Mouse (Mus musculus): ENCODE data around the gene Exosc5.

Exosc5 gene

DNA sequence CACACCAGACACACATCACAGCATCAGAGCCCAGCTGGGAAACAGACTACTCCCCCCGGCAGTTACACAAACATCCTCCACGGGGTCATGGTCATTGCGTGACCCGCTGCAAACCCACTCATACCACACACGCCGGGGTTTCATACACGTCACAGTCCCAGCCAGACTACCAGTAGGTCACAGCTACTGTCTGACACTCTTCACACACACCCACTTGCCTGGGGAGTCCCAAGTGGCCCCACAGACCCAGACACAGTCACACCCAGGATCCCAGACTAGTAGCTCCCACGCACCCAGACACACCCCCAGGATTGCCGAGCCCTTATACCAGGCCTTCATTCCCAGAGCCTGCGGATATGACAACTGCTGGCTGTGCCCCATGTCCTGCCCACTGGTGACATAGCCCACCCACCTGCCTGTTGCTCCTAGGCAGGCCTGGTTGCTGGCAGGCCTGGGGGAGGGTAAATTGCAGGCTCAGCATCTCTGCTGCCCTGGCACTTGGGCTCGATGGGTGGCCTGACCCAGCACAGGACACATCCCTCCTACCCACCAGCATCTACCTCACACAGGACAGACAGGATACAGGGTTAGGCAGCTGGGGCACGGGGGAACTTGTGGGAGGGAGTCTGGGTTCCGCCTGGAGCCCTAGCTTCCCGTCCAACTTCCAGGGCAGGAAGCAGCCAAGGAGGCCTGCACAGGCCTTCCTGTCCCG lies 48.8 kb downstream of the Exosc5 start:
- DNase-seq (ENCODE audit: low spot score) = peak; percentile 15

GRCm38 (mm10) chr7:25709961-25710360 lies 51.0 kb downstream of the Exosc5 start:
- no peak for DNase-seq (ENCODE audit: low spot score)

- DNase-seq (ENCODE audit: low spot score) = no peak
These were observed 51.7 kb downstream of the Exosc5 start for GRCm38 (mm10) chr7:25710519-25711130.

- DNase-seq (ENCODE audit: low spot score) = no peak
These were observed 52.2 kb downstream of the Exosc5 start for GRCm38 (mm10) chr7:25711165-25711564.

GRCm38 (mm10) chr7:25711731-25712197 lies 52.8 kb downstream of the Exosc5 start:
- DNase-seq (ENCODE audit: low spot score) = no peak

DNA sequence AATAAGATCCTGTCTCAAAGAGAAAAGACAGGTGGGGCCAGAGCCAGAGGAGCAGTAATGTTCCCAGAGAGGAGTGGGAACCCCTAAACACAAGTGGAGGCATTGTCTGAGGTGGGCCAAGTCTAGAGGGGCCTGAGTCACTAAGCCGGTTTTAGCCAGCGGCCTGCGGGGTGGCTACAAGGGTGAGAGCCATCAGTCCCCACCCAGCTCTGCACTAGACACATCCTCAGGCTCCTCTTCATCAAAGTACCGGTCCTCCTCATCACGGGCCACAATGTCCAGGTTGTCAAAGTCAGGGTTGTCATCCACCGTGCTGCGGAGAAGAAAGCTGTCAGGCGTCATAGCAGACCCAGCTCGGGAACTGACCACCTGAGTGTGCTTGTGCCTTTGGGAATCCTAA lies 53.8 kb downstream of the Exosc5 start:
- no peak for DNase-seq (ENCODE audit: low spot score)

- no peak for DNase-seq (ENCODE audit: low spot score)
These were observed 55.6 kb downstream of the Exosc5 start for GRCm38 (mm10) chr7:25714581-25714980.

DNA sequence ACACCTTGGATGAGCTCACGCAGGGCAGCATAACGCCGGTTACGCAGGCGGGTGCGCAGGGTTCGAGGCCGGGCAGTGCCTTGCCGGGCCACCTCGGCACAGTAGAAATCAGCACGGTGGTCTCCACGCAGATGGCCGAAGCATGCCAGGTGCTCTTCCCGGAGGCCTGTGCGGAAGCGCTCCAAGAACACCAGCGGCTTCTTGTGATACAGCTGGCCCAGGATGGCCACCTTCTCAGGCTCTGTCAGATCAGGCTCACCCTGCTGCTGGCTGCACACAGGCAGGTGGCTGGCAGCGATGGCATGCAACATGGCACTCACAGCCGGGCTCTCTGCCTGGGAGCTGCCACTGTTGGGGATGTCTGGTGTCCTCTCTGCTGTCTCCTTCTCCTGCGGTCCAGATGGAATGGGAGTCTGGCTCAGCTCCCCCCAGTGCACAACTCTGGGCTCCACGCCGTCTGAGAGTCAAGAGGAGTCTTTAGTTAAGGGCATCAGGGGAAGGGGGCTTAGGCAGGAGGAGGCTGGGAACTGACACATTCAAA lies 56.8 kb downstream of the Exosc5 start:
- no peak for DNase-seq (ENCODE audit: low spot score)

- no peak for DNase-seq (ENCODE audit: low spot score)
These were observed 58.5 kb downstream of the Exosc5 start for GRCm38 (mm10) chr7:25717478-25717877.

DNA sequence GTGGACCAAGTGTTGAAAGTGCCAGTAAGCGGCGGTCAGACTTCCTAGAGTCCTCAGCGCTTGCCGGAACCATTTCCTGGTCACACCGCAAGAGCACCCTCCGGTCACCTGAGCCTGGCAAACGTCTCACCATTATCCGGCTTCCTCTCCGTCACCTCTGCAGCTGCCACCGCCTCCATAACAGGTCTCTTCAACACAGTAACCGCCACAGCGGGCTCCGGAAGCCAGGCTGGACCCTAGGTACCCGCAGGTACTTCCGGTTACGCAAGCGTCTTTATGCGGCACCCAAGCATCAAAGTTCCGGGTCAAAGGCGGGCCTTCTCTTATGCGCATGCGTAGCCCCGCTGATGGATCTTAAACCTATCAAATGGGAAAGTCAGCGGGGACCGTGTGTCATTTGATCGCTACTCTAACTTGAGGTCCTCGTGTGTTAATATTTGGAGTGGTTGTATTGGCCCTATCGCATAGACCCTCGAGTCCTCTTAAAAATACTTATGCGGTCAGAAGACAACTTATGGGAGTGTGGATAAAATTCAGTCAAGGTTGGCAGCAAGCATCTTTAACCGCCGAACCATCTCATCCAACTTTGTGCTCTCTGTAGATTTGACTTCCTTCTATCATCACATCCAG lies 59.9 kb downstream of the Exosc5 start, which contains the start of gene Ccdc97:
Ccdc97 (minus strand) TSS at position 301 of the 630 bp plus-strand sequence.
- DNase-seq (ENCODE audit: low spot score) = peak; percentile 93

GRCm38 (mm10) chr7:25719761-25720610 lies 61.0 kb downstream of the Exosc5 start:
- peak; percentile 38 for DNase-seq (ENCODE audit: low spot score)

DNA sequence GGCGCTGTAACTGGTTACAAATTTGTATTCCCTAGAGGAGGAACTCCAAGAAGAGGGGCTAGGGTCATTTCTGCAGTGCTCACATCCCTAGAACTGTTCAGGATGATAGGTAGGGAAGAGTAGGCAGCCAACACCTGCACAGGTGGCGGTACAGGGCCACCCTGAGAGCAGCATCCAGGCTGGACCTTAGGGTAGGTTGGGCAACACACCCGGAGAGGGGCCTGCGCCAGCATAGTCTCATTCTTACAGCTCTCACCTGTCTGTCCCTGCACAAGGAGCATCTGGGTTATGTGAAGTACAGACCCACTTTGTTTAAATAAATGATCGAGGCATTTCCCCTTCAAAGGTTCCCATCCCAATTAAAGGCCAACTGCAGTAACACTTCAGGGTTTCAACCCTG lies 61.8 kb downstream of the Exosc5 start:
- DNase-seq (ENCODE audit: low spot score) = no peak

All from T-cell, adult 2 months (primary cell).